Mouse (Mus musculus) hindbrain, embryonic 16.5 days (tissue): ENCODE data around the gene Olfr857. TPM values are rescaled to one million over a fixed set of nuclear protein-coding genes. Genes with fewer than 3 reads are reported as not detected.
"Not testable (repeated sequence)": the region's sequence is repeated elsewhere in the genome, so short reads cannot be mapped to it uniquely, and the experiment has no call there.

Source experiments
- ATAC-seq: fragments of 200-750 bp; cut with Nextera tagmentation; 2 replicates; pipeline ENCODE4 v1.8.0; 2017; ENCODE audit warnings: moderate TSS enrichment, moderate library complexity
- H3K27ac ChIP-seq: fragments of 300-500 bp; sonication (generic); 2 replicates; pipeline ENCODE4 v1.5.1; 2014; ENCODE audit warnings: low read depth, mild to moderate bottlenecking, control low read depth, low read length, moderate library complexity
- H3K27me3 ChIP-seq: fragments of 300-500 bp; sonication (generic); replicated peaks from 2 replicates; pipeline ENCODE4 v1.6.1; 2014; ENCODE audit warnings: low read length; ENCODE audit not compliant: control insufficient read depth, insufficient read depth
- H3K36me3 ChIP-seq: fragments of 300-500 bp; sonication (generic); 2 replicates; pipeline ENCODE4 v1.6.1; 2014; ENCODE audit warnings: mild to moderate bottlenecking, low read length, moderate library complexity, mixed read lengths; ENCODE audit not compliant: control insufficient read depth, insufficient read depth
- H3K4me1 ChIP-seq: fragments of 300-500 bp; sonication (generic); 2 replicates; pipeline ENCODE4 v1.6.1; 2014; ENCODE audit warnings: low read depth, low read length; ENCODE audit not compliant: control insufficient read depth, insufficient read depth
- H3K4me2 ChIP-seq: fragments of 300-500 bp; sonication (generic); 2 replicates; pipeline ENCODE4 v1.6.1; 2014; ENCODE audit warnings: mild to moderate bottlenecking, low read length, control low read depth, moderate library complexity
- H3K4me3 ChIP-seq: fragments of 300-500 bp; sonication (generic); 2 replicates; pipeline ENCODE4 v1.5.1; 2014; ENCODE audit warnings: mild to moderate bottlenecking, low read length, control low read depth, moderate library complexity
- H3K9ac ChIP-seq: fragments of 300-500 bp; sonication (generic); 2 replicates; pipeline ENCODE4 v1.6.1; 2014; ENCODE audit warnings: low read depth, mild to moderate bottlenecking, control low read depth, low read length, moderate library complexity
- H3K9me3 ChIP-seq: fragments of 300-500 bp; sonication (generic); 2 replicates; pipeline ENCODE4 v1.6.1; 2014; ENCODE audit warnings: mild to moderate bottlenecking, low read length, moderate library complexity; ENCODE audit not compliant: control insufficient read depth
- WGBS: fragments of 180-500 bp; shearing (Covaris S2); extraction: QIAGEN DNeasy Blood & Tissue Kit; methylation state at CpG from one replicate; pipeline ENCODE4 v1.1.7; 2014; 5-methylcytosine and 5-hydroxymethylcytosine counted together
- polyA plus RNA-seq: library from polyadenylated mRNA; unstranded; fragments of >200 nt; fragmentation: Nextera tagmentation; extraction: Ambion mirVana; gene quantifications from 2 replicates; pipeline ENCODE4 v1.2.1, GENCODE M21; 2015

Gene Olfr857
- not detected in 2 replicates for polyA plus RNA-seq

GRCm38 (mm10) chr9:19709133-19709532, at the start of gene Olfr857:
Gene Olfr857 (plus strand): TSS chr9:19709433.
- Histone ChIP-seq H3K27ac (no peak within 1 kb of the TSS), H3K4me2 (no peak within 1 kb of the TSS), H3K27me3 (no peaks in the 10 kb centered on the region), H3K9me3 (no peaks in the 10 kb centered on the region), H3K4me1 (no peaks in the 10 kb centered on the region), H3K9ac (no peak within 1 kb of the TSS), H3K4me3 (no peak within 1 kb of the TSS), H3K36me3 (no peaks in the 10 kb centered on the region)
- no peak for ATAC-seq
- 93% methylated on average over 1 of the region's 1 CpGs for WGBS

GRCm38 (mm10) chr9:19690281-19690680, 19.0 kb upstream of the Olfr857 start:
- H3K4me3 ChIP-seq: no peak overlapping the region
- no peak for ATAC-seq
- H3K36me3 ChIP-seq: no peaks in the 10 kb centered on the region
- no peaks in the 10 kb centered on the region for H3K27me3 ChIP-seq
- no peak overlapping the region for H3K9ac ChIP-seq
- no peak overlapping the region for H3K4me2 ChIP-seq
- no peaks in the 10 kb centered on the region for H3K4me1 ChIP-seq
- no peaks in the 10 kb centered on the region; the same call in 1 of the 2 replicates for H3K9me3 ChIP-seq
- WGBS: 86% methylated on average over 6 of the region's 6 CpGs
- H3K27ac ChIP-seq: no peak overlapping the region

- Histone ChIP-seq H3K27me3 (no peaks in the 10 kb centered on the region), H3K9ac (no peak overlapping the region), H3K4me3 (no peak overlapping the region), H3K4me1 (no peaks in the 10 kb centered on the region), H3K27ac (no peak overlapping the region), H3K9me3 (no peaks in the 10 kb centered on the region; the same call in 1 of the 2 replicates), H3K36me3 (no peaks in the 10 kb centered on the region), H3K4me2 (no peak overlapping the region)
- no peak for ATAC-seq
- WGBS: 75% methylated on average over 1 of the region's 1 CpGs
Measured at GRCm38 (mm10) chr9:19691426-19691825, 17.8 kb upstream of the Olfr857 start.

GRCm38 (mm10) chr9:19692430-19692829, 16.8 kb upstream of the Olfr857 start:
- H3K27me3 ChIP-seq: no peaks in the 10 kb centered on the region
- H3K4me3 ChIP-seq: no peak overlapping the region
- ATAC-seq: no peak
- H3K36me3 ChIP-seq: no peaks in the 10 kb centered on the region
- 76% methylated on average over 2 of the region's 2 CpGs for WGBS
- H3K4me2 ChIP-seq: no peak overlapping the region
- H3K27ac ChIP-seq: no peak overlapping the region
- no peak overlapping the region for H3K9ac ChIP-seq
- no peaks in the 10 kb centered on the region; the same call in 1 of the 2 replicates for H3K9me3 ChIP-seq
- H3K4me1 ChIP-seq: no peaks in the 10 kb centered on the region

- not testable (repeated sequence) for H3K9me3 ChIP-seq, H3K36me3 ChIP-seq, H3K27me3 ChIP-seq, H3K4me1 ChIP-seq, H3K9ac ChIP-seq, H3K4me2 ChIP-seq, H3K27ac ChIP-seq, ATAC-seq, H3K4me3 ChIP-seq
- WGBS: 49% methylated on average over 2 of the region's 2 CpGs
Measured at GRCm38 (mm10) chr9:19694285-19694684, 14.9 kb upstream of the Olfr857 start.

GRCm38 (mm10) chr9:19694898-19695379, 14.3 kb upstream of the Olfr857 start:
- WGBS: 67% methylated on average over 9 of the region's 9 CpGs
- ATAC-seq, H3K9ac ChIP-seq: not testable (repeated sequence)

GRCm38 (mm10) chr9:19704546-19704945, 4.7 kb upstream of the Olfr857 start:
- H3K4me1 ChIP-seq, H3K27me3 ChIP-seq, ATAC-seq, H3K9me3 ChIP-seq, H3K4me3 ChIP-seq, H3K9ac ChIP-seq, H3K36me3 ChIP-seq, H3K4me2 ChIP-seq, H3K27ac ChIP-seq: not testable (repeated sequence)
- WGBS: 58% methylated on average over 2 of the region's 2 CpGs

More at GRCm38 (mm10) chr9:19694898-19695379, 14.3 kb upstream of the Olfr857 start:
- not testable (repeated sequence) for H3K36me3 ChIP-seq, H3K27ac ChIP-seq, H3K9me3 ChIP-seq, H3K4me1 ChIP-seq, H3K27me3 ChIP-seq, H3K4me3 ChIP-seq, H3K4me2 ChIP-seq

Other genes starting within 250 kb of the Olfr857 start
- not detected in 2 replicates for gene Olfr850, start 231.2 kb upstream of the Olfr857 start, polyA plus RNA-seq
- not detected in 2 replicates for gene Olfr851, start 216.1 kb upstream of the Olfr857 start, polyA plus RNA-seq
- not detected in 2 replicates for gene Olfr853, start 168.4 kb upstream of the Olfr857 start, polyA plus RNA-seq
- gene Olfr854, start 142.1 kb upstream of the Olfr857 start, polyA plus RNA-seq: not detected in 2 replicates
- not detected in 2 replicates for gene Olfr855, start 126.8 kb upstream of the Olfr857 start, polyA plus RNA-seq
- 29.4 and 34.9 TPM in 2 replicates for gene Zfp317, start 87.3 kb upstream of the Olfr857 start, polyA plus RNA-seq
- not detected in 2 replicates for gene Olfr58, start 70.8 kb downstream of the Olfr857 start, polyA plus RNA-seq
- gene Olfr859, start 95.5 kb downstream of the Olfr857 start, polyA plus RNA-seq: not detected in 2 replicates
- not detected in 2 replicates for gene Olfr860, start 140.3 kb downstream of the Olfr857 start, polyA plus RNA-seq
- gene Olfr862, start 178.6 kb downstream of the Olfr857 start, polyA plus RNA-seq: not detected in 2 replicates
- 0.10 and 0.13 TPM in 2 replicates for gene Olfr77, start 207.4 kb downstream of the Olfr857 start, polyA plus RNA-seq